Mouse (Mus musculus): ENCODE measurements at regions not wholly inside any gene's neighbourhood (a gene's known extent, or its start where the extent isn't known, plus 50 kb on each side); places are given as distances from the start of the nearest gene placed in this dataset.

DNA sequence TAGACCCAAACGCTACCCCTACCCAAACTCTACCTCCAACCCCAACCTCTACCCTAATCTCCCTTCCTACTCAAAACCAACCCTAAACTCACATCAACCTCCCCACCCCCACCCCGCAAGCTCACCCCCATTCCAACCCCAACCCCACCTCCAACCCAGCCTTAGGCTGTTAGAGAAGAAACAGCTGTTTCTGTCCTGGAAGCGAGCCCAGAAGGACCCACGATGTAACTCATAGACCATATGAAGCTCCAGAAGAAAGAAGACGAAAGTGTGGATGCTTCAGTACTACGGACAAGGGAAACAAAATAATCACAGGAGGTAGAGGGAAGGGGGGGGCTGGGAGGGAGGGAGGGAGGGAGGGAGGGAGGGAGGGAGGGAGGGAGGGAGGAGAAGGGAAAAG lies 58.4 kb downstream of the Sox11 start:
- no peak for TF ChIP-seq POLR2A (IDR thresholded peaks at IDR 0.05; ENCODE audit: low read depth, low read length)
- no peak for TF ChIP-seq CTCF (IDR thresholded peaks at IDR 0.05; ENCODE audit: extremely low read depth, insufficient read depth, insufficient read length, insufficient replicate concordance)
